Mouse (Mus musculus) liver, postnatal 0 days (tissue): ENCODE results near the gene Tle6.

ENCODE experiments used
- CTCF ChIP-seq: sonication (generic); IDR thresholded peaks from 2 replicates; pipeline ENCODE4 v1.5.1; 2016; ENCODE audit warnings: antibody characterized with exemption, low read depth
- EP300 ChIP-seq: IDR thresholded peaks from 2 replicates; pipeline ENCODE4 v1.6.1; 2016; ENCODE audit warnings: antibody characterized with exemption, low read depth, mild to moderate bottlenecking

DNA sequence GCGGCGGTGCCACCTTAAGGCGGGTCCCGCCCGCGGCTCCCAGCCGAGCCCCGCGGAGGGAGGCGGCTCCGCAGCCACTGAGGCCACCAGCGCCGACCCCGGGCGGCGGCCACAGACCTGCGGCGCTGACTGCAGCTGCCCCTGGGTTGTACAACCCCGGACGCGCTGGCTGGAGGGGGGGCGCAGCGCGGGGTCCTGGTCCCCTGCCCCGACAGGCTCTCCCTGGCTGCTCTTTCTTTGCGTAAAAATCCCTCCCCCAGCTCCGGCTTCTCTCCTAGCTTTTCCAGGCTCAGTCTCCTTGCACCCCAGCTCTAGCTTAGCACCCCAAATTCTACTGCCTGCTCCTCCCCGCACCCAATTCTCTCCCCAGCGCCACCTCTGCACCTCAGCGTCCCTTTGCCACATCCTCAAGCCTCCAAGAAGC, 25.7 kb downstream of the Tle6 start:
- no peak for TF ChIP-seq CTCF
- no peak for TF ChIP-seq EP300
